Mouse (Mus musculus) kidney, adult 2 months (tissue): Measurements from ENCODE around the gene Dnhd1. TPM values are rescaled to one million over a fixed set of nuclear protein-coding genes. Genes with fewer than 3 reads are reported as not detected.
A peak's percentile ranks its signal among the peaks of the same experiment; 100 is the strongest.
"Not testable (repeated sequence)": the region's sequence is repeated elsewhere in the genome, so short reads cannot be mapped to it uniquely, and the experiment has no call there.

Source experiments
- DNase-seq: peaks from one replicate; pipeline ENCODE4 v3.0.0; 2021
- H3K27ac ChIP-seq: fragments of 200-500 bp; 2 replicates; pipeline ENCODE4 v1.5.1; 2012; ENCODE audit warnings: low read depth, low read length, control low read depth, inconsistent platforms; ENCODE audit not compliant: insufficient read depth
- H3K27me3 ChIP-seq: fragments of 200-500 bp; replicated peaks from 2 replicates; pipeline ENCODE4 v1.6.1; 2012; ENCODE audit warnings: mild to moderate bottlenecking, moderate library complexity, low read length, inconsistent platforms; ENCODE audit not compliant: control insufficient read depth, insufficient read depth
- H3K36me3 ChIP-seq: fragments of 200-500 bp; 2 replicates; pipeline ENCODE4 v1.6.1; 2012; ENCODE audit warnings: mild to moderate bottlenecking, moderate library complexity, low read length, inconsistent platforms; ENCODE audit not compliant: control insufficient read depth, insufficient read depth
- H3K4me1 ChIP-seq: fragments of 200-500 bp; 2 replicates; pipeline ENCODE4 v1.6.1; 2011; ENCODE audit warnings: low read length; ENCODE audit not compliant: control insufficient read depth, insufficient read depth
- H3K4me3 ChIP-seq: fragments of 200-500 bp; 2 replicates; pipeline ENCODE4 v1.5.1; 2011; ENCODE audit warnings: mild to moderate bottlenecking, low read depth, low read length, control low read depth; ENCODE audit not compliant: insufficient read depth
- CTCF ChIP-seq: fragments of 200-500 bp; conservative IDR thresholded peaks from 2 replicates; pipeline ENCODE4 v1.5.1; 2011; ENCODE audit warnings: low read depth, mild to moderate bottlenecking, control low read depth, low read length, moderate library complexity, mixed read lengths; ENCODE audit not compliant: insufficient read depth, insufficient read length
- POLR2A ChIP-seq: fragments of 200-500 bp; IDR thresholded peaks from one replicate; pipeline ENCODE4 v1.6.1; 2011; ENCODE audit warnings: low read depth, low read length, control low read depth
- WGBS: fragments of 180-500 bp; shearing (Covaris S2); methylation state at CpG from one replicate; pipeline ENCODE4 v1.1.7; 2018; 5-methylcytosine and 5-hydroxymethylcytosine counted together
- polyA plus RNA-seq: library from polyadenylated mRNA; depleted of rRNA; stranded (reverse); fragments of >200 nt; gene quantifications from 2 replicates; pipeline ENCODE4 v1.2.3, GENCODE M21; 2012

The Dnhd1 gene
- polyA plus RNA-seq, 1 experiment = 2.8 TPM

DNA sequence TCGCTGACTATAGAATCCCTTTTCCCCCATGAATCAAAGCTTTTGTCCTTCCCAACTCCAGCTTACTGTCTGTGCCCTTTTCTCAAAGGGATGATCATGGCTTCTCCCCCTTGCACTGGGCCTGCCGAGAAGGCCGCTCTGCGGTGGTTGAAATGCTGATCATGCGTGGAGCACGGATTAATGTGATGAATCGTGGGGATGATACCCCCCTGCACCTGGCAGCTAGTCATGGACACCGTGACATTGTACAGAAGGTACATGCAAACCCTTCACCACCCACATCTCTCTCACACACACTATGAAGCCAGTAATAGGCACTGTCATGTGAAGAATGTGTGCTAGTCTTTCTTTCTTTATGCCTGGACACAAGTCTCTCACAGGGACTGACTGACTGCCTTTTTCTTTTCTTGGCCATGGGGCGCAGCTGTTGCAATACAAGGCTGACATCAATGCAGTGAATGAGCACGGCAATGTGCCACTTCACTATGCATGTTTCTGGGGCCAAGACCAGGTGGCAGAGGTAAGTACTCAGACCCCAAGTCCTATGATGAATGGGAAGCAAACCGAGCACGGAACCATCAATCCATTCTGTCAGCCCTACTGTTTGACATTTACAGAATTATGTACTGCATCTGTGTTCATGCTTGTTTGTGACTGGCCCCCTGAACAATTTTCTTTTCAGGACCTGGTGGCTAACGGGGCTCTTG lies 89.6 kb downstream of the Dnhd1 start:
- peaks cover 15% of the 10 kb centered on the region; the same call in 1 of the 2 replicates for H3K4me1 ChIP-seq
- no peaks in the 10 kb centered on the region; the same call in 1 of the 2 replicates for H3K36me3 ChIP-seq
- TF ChIP-seq CTCF (no peak), POLR2A (no peak)
- H3K27me3 ChIP-seq = no peaks in the 10 kb centered on the region
- 85% methylated on average over 13 of the region's 13 CpGs for WGBS
- no peak overlapping the region for H3K27ac ChIP-seq
- H3K4me3 ChIP-seq = no peak overlapping the region
- no peak for DNase-seq

DNA sequence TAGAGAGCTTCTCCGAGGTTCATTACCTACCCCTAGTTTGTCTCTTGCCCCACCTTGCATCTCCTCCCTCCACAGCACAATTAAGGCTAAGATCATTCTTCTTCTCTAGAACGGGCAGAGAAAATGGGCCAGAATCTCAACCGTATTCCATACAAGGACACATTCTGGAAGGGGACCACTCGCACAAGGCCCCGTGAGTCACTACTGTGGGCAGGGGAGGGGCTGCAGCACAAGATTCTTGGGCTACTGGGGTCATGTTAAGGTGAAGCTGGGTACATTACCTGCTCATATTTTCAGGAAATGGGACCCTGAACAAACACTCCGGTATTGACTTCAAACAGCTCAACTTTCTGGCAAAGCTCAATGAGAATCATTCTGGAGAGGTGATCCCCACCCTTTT lies 90.2 kb downstream of the Dnhd1 start:
- no peak for DNase-seq
- H3K27ac ChIP-seq = no peak overlapping the region
- 75% methylated on average over 6 of the region's 6 CpGs for WGBS
- no peak overlapping the region for H3K4me3 ChIP-seq
- no peak for TF ChIP-seq POLR2A
- TF ChIP-seq CTCF = no peak
- H3K4me1 ChIP-seq = peaks cover 12% of the 10 kb centered on the region; the same call in 1 of the 2 replicates
- H3K27me3 ChIP-seq = no peaks in the 10 kb centered on the region
- H3K36me3 ChIP-seq = no peaks in the 10 kb centered on the region; the same call in 1 of the 2 replicates

DNA sequence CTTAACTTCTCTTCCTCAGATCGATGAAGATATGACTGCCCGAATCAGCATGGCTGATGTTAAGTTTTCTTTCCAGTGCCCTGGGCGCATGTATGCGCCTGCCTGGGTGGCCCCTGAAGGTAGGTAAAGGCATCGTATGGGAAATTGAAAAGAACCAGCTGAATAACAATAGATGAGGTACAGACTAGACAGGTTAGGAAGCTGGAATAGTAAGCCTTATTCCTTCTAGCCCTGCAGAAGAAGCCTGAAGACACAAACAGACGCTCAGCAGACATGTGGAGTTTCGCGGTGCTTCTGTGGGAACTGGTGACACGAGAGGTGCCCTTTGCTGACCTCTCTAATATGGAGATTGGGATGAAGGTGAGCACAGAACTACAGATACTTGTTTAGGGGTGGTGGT lies 91.4 kb downstream of the Dnhd1 start:
- WGBS = 84% methylated on average over 9 of the region's 9 CpGs
- peaks cover 2% of the 10 kb centered on the region; the same call in 1 of the 2 replicates for H3K36me3 ChIP-seq
- H3K27me3 ChIP-seq = no peaks in the 10 kb centered on the region
- H3K4me3 ChIP-seq = no peak overlapping the region
- no peak overlapping the region for H3K27ac ChIP-seq
- no peak for DNase-seq
- TF ChIP-seq POLR2A = no peak
- TF ChIP-seq CTCF = no peak
- peaks cover 12% of the 10 kb centered on the region; the same call in 1 of the 2 replicates for H3K4me1 ChIP-seq

DNA sequence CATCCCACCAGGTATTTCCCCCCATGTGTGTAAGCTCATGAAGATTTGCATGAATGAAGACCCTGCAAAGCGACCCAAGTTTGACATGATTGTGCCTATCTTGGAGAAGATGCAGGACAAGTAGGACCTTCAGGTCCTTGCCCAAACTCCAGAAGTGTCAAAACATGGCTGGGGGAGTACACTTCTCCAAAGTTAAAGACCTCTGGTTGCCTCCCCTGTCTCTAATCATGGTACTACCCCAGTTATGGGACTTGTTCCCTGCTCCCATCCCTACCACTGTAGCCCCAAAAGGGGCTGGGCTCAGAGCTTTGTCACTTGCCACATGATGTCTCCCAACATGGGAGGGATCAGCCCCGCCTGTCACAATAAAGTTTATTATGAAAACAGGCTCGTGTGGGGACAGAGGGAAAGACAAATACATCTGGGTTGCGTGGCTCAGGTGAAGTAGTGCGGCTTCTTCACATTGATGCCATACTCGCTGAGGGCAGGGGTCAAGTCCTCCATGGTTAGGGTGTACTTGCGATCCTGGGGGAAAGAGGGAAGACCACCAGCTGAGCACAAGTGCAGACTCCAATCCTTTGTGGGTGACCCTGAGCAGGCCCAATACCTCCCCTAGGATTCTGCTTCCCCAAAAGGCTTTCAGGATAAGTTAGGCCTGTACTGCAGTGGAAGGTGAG lies 92.0 kb downstream of the Dnhd1 start:
- not testable (repeated sequence) for H3K4me3 ChIP-seq, H3K27me3 ChIP-seq, DNase-seq, H3K36me3 ChIP-seq, H3K4me1 ChIP-seq, H3K27ac ChIP-seq
- 78% methylated on average over 7 of the region's 7 CpGs for WGBS

DNA sequence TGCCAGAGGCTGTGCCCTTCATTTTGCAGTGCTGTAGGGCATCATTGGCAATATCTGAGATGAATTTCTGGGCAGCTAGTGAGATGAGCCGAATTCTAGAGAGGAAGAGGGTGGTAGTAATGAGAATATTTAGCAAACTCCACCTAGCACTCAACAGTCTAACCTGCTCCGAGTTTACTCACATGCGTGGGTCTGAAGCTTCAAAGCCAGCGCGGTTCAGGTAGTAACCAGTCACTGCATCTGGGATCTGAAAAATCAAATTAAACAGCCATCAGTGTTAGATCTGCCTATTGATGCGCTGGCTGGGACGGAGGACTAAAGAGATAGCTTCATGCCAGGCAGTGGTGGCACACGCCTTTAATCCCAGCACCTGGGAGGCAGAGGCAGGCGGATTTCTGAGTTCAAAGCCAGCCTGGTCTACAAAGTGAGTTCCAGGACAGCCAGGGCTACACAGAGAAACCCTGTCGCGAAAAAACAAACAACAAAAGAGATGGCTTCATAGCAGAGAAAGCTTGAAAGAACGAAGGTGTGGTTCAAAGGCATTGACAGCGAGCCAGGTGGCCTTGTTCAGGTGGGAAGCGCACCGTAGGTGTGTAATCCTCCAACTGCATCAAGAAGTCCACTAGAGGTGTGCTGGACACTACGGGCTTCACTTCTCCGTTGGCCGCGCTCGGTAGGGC lies 92.8 kb downstream of the Dnhd1 start:
- not testable (repeated sequence) for DNase-seq, H3K27me3 ChIP-seq, H3K36me3 ChIP-seq, H3K4me1 ChIP-seq, H3K27ac ChIP-seq
- 31% methylated on average over 20 of the region's 20 CpGs for WGBS
- peak overlapping the region; percentile 78 for H3K4me3 ChIP-seq

DNA sequence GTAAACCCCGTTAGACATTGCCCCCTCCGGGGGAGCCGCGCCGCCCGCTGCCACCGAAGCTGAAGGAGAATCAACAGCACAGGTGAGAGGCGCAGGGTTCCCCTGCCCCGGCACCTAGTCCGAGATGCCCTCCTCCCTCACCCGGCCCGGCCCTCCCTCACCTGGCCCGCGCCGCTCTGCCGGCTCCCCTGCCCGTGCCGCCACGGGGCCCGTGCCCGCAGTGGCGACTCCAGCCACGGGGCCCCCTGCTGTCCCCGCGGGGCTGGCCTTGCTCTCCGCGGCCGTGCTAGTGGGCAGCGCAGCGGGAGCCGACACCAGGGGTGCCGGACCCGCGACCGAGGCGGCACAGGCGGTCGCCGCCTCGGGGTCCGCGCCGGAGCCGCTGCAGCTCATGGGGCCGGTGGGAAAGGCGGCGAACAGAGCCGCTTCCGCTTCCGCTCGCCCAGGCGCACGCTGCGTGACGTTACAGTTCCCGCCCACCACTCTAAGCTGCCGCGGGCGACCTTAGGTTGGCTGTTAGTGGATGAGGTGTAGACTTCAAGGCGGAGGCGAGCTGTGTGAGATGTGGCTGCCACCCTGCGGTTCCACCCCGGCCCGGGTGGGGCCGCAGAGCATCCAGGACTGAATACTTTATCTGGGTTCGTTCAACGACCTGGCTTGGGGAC lies 93.4 kb downstream of the Dnhd1 start, which contains the start of gene Taf10:
TSS of gene Taf10 (minus strand) at position 436 of the 665 bp plus-strand sequence.
- peak; percentile 40 for TF ChIP-seq CTCF
- peak; percentile 39 for TF ChIP-seq POLR2A
- 0 out of 2 replicates have a peak within 1 kb of the TSS, but pooled peaks have one; percentile 15 for H3K27ac ChIP-seq
- WGBS = under 1% methylated on average over 62 of the region's 67 CpGs
- H3K36me3 ChIP-seq = peaks cover 2% of the 10 kb centered on the region; the same call in 1 of the 2 replicates
- peak within 1 kb of the TSS; percentile 78 for H3K4me3 ChIP-seq
- peaks cover 8% of the 10 kb centered on the region; the same call in 1 of the 2 replicates for H3K4me1 ChIP-seq
- no peaks in the 10 kb centered on the region for H3K27me3 ChIP-seq
- DNase-seq = peak; percentile 92
